Mouse (Mus musculus): ENCODE results near the gene Srgn.
"Not testable (repeated sequence)": the region's sequence is repeated elsewhere in the genome, so short reads cannot be mapped to it uniquely, and the experiment has no call there.

Gene Srgn

DNA sequence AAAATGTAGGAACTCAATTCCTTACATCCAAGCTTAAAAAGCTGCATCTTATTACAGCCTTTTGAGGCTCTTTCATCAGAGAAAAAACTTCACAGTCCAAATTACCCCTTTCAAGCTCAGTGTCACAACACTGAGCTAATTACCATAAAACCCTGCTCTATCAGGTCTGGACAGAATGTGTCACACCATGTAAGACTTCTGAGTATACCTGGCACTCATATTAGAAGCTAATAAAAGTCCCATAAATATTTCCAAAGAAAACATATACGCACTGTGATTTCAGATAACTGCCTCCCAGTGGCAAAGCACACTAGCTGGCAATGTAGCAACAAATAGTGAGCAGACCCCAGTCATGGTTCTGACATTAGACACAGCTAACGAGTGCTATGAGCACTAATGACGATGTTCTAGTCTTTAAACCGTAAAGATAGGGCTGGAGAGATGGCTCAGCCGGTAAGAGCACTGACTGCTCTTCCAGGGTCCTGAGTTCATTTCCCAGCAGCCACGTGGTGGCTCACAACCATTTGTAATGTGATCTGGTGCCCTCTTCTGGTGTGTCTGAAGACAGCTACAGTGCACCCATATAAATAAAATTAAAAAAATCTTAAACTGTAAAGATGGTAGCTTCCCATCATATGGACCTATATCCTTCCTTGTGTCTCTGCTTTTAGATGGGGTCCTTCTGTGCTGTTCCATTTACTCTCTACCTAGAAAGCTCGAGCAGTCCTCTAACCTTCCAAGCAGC, 46.0 kb downstream of the Srgn start:
- DNase-seq: no peak

DNA sequence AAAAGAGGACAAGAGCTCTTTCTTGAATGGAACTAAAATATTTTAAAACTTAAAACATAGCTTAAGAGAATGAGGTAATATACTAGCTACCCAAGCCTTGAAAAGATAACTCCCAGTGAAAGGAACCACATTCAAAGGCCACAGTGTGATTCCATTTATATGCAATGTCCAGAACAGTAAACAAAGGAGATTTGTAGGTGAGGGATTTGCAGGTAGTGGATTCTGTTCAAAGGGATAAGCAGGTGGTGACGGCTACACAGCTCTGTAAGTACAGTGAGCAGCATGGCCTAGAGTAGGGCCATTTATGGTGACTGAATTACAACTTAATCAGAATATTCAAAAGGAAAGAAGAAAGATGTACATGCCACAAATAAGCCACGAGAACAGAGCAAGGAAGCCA, 50.3 kb downstream of the Srgn start:
- DNase-seq: no peak

DNA sequence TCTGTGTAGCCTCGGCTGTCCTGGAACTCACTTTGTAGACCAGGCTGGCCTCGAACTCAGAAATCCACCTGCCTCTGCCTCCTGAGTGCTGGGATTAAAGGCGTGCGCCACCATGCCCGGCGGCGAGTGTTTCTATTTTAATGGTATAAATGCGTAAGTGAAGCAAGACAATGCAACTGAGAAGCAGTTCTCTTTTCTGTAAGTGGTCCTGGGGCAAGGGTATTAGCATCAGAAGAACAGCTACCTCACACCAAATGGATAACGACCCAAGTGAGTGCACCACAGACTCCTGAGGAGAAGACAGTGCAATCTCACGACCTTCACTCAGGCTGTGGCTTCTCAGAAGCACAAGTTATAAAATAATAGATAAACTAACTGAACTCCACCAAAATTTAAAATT, 52.3 kb downstream of the Srgn start:
- no peak for DNase-seq

DNA sequence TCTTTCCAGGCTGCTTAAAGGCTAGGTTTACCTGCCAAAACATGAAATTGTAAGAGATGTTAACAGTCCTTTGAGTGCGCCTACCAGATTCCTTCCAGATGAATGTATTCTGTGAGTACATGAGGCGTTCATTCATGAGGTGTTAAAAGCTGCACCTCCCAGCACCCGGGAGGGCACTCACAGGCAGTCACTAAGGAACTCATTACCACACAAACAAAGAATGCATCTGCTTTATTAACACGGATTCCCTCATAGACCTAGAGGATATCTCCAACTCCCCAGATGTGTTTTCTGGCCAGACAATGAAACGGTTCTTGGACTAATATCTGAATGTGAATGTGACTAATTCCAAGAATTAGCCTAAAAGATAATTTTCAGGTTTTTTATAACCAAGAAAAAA, 56.1 kb downstream of the Srgn start:
- no peak for DNase-seq

GRCm38 (mm10) chr10:62469736-62470135, 57.5 kb downstream of the Srgn start:
- no peak for DNase-seq

DNA sequence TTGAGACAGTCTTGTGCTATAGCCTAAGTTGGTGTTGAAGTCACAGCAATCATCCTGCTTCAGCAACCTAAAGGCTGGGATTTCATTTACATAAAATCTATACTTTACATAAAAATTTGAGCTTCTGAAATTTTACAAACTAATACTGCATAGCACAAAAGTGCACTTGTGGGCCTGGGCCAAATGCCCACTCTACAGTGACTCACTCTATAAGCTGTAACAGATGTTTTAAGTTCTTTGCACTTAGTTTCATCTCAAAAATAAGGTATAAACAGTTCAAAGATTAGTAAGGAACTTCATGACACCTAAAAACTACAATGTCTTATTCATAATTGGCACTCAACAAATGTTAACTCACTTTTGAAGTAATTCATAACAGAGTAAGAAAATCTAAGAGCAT, 65.9 kb downstream of the Srgn start:
- no peak for DNase-seq

DNA sequence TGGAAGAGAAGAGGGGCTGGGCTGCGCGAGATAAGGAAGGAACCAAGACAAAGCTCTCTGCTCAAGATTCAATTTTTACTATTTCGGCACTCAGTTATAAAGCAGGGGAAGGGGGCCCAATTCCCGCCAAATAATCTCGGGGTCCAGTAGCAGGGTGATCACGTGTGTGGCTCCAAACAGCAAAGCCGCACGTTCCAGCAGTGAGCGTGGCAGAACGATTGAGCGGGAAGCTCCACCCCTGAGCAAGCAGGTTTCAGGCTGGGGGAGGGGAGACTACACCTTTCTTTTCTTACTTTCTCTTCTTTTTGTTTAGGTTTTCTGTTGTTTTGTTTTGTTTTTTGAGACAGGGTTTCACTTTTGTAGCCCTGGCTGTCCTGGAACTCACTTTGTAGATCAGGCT, 75.2 kb downstream of the Srgn start:
- not testable (repeated sequence) for DNase-seq

- no peak for DNase-seq
Measured at GRCm38 (mm10) chr10:62450280-62450640, 77.0 kb downstream of the Srgn start.

DNA sequence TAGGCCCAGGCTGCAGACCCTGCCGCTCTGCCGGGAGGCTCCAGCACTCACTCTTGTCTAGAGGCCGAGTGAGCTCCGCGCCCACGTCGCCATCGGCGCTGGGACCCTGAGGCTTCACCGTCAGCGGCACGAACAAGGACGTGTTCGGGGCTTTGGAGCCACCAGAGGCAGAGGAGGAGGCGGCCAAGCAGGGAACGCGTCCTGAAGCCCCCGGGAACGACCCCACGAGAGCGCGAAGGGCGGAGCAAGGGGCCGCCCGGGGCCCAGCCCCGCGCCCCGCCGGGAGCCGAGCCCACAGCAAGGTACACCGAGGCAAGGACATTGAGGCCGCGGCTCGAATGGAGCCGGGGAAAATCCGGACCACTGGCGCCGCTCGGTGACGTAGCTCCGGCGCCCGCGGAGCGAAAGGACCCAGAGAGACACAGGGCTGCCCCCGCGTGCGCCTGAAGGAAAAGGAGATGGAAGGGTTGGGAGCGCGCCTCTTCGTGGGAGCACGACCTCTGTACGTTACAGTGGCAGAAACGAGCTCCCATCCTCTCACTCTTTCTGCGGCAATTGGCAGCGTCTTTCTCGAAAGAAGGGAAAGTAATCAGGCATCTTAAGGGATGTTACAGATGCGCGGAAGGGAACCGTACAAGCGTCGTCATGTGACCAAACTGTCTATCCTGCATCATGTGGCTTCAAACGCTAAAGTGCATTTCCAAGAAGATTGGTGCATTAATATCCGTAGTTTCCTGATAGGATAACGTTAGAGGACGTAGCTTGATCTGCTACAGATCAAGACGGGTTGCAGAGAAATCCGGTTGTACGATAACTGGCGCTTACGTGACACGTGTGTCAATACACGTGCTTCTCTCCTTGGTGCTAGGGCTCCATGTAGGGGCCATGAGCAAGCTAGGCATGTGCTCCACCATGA, 77.6 kb downstream of the Srgn start, which contains the start of the genes 4930507D05Rik and Supv3l1:
TSS of gene 4930507D05Rik (plus strand) at position 126 of the 916 bp plus-strand sequence.
TSS of gene Supv3l1 (minus strand) at position 375 of the 916 bp plus-strand sequence.
- peak; percentile 86 for DNase-seq

All from right cerebral cortex, adult 18-20 months (tissue).